Mouse (Mus musculus): Measurements from ENCODE around the gene Dnajc7.
"Not testable (repeated sequence)": the region's sequence is repeated elsewhere in the genome, so short reads cannot be mapped to it uniquely, and the experiment has no call there.

DNA sequence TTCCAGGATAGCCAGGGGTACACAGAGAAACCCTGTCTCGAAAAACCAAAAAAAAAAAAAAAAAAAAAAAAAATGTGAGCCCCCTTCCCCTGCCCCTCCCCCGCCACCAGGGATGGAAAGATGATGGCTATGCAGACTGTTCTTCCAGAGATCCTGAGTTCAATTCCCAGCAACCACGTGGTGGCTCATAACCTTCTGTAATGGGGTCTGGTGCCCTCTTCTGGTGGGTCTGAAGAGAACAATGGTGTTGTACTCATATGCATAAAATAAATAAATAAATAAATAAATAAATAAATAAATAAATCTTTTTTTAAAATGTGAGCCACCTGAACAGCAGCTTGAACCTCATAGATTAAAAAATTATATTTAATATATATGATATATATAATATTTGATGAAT is 35.6 kb upstream of the Dnajc7 start:
- TF ChIP-seq GATA1 (IDR thresholded peaks at IDR 0.05; ENCODE audit: borderline replicate concordance, low read length); FLI1 (IDR thresholded peaks at IDR 0.05; ENCODE audit: low read length): not testable (repeated sequence)

Data from megakaryocyte, embryonic 14.5 days (primary cell).